Mouse (Mus musculus) cerebellum, adult (tissue): ENCODE measurements around the gene Tmem14c.
"Not testable (repeated sequence)": the region's sequence is repeated elsewhere in the genome, so short reads cannot be mapped to it uniquely, and the experiment has no call there.

Source experiments
- ATAC-seq: cut with Nextera tagmentation; 2 replicates; pipeline ENCODE4 v1.9.2; 2017; ENCODE audit warnings: mild to moderate bottlenecking, moderate library complexity, mixed read lengths; ENCODE audit not compliant: insufficient number of reproducible peaks, low FRiP score, low TSS enrichment

Gene Tmem14c

DNA sequence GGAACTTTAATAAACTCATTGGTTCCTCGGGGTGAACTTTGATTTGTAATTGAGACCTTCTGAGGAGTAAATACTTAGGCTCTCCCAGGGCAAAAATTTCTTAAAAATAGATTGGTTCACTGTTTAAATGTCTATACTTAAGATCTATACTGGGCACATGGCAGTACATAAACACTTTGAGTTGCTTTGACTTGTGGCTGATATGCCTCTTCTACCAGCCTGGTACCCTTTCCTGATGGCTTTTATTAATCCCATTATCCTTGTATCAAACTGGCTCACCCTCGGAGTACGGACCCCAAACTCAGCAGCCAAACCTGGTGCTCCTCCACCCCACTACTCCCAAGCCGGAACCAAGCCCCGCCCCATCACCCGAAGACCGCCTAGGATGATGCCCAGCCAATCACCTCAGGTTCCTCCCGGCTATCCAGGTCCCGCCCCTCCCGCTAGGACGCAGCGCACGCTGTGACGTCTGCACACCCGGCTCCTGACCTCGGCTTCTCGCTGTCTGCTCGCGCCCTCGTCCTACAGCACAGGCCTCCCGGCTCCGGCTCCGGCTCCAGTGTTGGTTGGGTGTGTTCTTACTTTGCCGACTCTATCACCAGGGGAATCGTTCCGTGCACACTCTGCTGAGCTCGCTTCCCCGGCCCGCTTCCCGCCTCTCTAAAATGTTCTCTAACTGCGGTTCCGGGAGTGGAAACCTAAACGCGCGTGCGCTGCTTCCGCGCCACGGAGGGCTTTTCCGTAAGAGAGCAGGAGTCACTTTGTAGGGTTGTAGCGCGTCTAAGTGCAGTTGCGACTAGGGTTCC lies at the start of gene Tmem14c:
Gene Tmem14c, plus strand, starts transcription at position 464 of the 806 bp plus-strand sequence.
- peak; percentile 97 for ATAC-seq

DNA sequence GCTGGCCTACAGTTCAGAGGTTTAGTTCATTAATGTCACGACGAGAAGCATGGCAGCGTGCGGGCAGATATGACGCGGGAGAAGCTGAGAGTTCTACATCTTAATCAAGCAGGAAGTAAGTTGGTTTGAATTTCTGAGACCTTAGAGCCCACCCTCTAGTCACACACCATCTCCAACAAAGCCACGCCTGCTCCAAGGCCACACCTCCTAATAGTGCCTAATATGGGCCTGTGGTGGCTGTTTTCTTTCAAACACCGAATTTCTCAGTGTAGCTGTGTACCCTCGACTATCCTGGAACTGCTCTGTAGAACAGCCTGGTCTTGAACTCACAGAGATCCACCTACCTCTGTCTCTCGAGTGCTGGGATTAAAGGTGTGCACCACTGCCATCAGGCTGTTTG lies 48.5 kb upstream of the Tmem14c start:
- no peak for ATAC-seq

DNA sequence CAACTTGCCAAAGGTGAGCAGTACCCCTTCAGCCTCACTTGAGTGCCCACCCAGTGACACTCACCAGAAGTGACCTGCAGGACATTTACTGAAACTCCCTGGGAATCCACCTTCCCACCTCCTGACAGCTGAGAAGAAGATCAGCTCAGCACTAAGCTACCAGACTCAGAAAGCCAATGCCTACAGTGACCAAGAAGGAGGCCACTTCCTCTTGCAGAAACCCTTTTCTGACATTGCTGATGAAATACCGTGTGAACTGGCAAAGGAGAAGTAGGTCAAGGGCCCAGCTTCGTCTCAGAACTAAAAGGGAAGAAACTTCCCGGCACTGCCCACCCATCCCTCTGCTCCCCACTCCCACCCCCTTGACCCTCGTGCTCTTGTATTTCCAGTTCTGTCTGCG lies 47.5 kb upstream of the Tmem14c start:
- ATAC-seq, result no peak

- no peak for ATAC-seq
Observed at GRCm38 (mm10) chr13:40969761-40970390, 46.2 kb upstream of the Tmem14c start.

DNA sequence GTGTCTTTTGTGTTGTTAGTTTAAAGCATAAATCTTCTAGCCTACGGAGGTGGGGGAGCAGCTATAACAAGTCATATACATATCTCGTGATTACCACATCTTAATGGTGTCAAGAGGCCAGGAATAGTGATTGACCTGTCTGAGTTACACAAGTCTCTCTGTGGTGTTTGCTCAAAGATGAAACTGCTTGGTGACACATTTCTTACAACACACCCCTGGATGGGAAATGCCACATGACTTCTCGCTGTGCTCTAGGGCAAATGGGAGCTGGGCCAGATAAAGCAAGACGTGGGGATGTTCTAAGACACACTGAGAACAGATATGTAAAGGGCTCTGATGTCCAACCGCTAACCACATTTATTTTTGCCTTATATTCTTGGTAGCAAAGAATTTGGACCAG lies 44.8 kb upstream of the Tmem14c start:
- no peak for ATAC-seq

DNA sequence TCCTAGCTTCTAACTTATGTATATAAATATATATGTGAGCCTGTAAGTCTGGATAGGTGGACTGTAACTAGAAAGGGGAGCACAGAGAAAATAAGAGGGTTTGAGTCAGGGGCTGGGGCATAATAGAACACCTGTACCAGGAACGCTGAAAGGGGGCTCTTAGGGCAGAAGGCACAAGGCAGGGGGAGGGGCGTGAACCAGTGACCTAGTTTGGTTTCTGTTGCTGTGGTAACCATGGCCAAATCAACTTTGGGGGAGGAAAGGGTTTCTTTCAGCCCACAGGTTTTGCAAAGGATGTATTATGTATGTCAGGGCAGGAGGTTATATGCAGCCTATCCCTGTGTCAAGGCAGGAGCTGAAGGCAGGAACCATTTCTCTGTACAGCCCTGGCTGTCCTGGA lies 44.3 kb upstream of the Tmem14c start:
- ATAC-seq, result no peak

DNA sequence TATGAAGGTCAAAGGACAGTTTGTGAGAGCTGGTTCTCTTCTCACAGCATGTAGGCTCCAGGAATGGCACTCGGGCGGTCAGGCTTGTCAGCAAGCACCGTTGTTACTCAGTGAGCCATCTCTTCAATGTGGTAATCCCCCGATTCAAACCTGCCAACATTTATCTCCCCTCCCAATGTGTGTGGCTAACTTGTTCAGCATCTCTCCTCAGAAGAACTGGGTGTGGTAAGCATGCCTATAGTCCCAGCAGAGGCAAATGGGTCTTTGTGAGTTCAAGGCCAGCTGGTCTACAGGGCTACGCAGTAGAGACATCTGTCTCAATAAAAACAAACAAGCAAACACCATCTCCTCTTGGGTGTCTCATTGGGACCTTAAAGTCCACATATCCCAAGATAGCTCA lies 43.1 kb upstream of the Tmem14c start:
- ATAC-seq, result no peak

DNA sequence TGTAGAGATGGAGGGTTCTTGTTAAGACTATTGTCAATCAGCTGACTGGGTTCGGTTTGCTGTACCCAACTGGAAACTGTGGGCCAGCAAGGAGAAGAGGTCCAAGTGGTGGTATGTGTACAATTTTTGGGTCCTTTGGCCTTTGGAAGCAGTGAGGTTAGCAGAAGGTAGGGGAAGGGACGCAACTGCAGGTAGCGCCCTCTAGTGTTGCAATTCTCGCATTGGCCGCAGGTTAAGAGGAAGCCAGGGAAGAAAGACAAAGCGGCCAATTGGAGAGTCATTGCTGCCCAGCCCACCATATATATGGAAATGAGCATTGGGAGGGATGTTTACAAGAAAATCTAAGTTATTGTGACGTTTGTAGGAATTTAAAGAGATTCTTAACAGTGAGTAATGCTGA lies 38.5 kb upstream of the Tmem14c start:
- no peak for ATAC-seq

GRCm38 (mm10) chr13:40978652-40979051 lies 37.4 kb upstream of the Tmem14c start:
- ATAC-seq, result no peak

GRCm38 (mm10) chr13:40979321-40979720 lies 36.8 kb upstream of the Tmem14c start:
- no peak for ATAC-seq

- no peak for ATAC-seq
Observed at GRCm38 (mm10) chr13:40982759-40983158, 33.3 kb upstream of the Tmem14c start.

DNA sequence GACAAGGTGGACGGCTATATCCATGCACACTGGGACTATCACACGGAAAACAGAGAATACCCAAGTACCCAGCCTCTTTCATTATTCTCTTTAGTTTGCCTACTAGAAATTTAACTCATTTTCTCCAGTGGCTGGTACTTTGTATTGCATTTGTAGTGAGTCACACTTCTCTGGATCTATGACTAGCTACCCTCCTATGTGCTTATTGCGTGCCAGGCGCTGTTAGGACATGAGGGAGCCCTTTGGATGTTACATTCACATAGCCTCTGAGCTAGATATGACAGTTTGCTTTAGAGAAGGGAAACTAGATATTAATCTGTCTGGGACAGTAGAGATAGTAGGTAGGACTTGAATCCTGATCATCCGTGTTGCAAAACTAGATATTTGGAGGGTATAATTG lies 30.0 kb upstream of the Tmem14c start:
- ATAC-seq, result no peak

DNA sequence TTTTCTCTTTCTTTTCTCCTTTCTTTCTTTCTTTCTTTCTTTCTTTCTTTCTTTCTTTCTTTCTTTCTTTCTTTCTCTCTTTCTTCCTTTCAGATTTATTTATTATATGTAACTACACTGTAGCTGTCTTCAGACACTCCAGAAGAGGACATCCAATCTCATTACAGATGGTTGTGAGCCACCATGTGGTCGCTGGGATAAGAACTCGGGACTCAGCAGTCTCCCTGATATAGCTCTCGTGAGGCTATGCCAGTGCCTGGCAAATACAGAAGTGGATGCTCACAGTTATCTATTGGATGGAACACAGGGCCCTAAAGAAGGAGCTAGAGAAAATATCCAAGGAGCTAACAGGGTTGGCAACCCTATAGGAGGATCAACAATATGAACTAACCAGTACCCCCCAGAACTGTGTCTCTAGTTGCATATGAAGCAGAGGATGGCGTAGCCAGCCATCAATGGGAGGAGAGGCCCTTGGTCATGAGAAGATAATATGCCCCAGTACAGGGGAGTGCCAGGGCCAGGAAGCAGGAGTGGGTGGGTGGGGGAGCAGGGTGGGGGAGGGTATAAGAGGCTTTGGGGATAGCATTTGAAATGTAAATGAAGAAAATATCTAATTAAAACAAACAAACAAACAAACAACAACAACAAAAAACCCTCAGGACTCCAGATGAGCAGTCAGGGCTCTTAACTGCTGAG lies 28.3 kb upstream of the Tmem14c start:
- ATAC-seq, result not testable (repeated sequence)

GRCm38 (mm10) chr13:40988418-40988817 lies 27.7 kb upstream of the Tmem14c start:
- ATAC-seq, result no peak

- no peak for ATAC-seq
Observed at GRCm38 (mm10) chr13:40994487-40995263, 21.4 kb upstream of the Tmem14c start.

- not testable (repeated sequence) for ATAC-seq
Observed at GRCm38 (mm10) chr13:40998537-40998936, 17.6 kb upstream of the Tmem14c start.

- peak; percentile 37 for ATAC-seq
Observed at GRCm38 (mm10) chr13:41000140-41000925, 15.8 kb upstream of the Tmem14c start.

DNA sequence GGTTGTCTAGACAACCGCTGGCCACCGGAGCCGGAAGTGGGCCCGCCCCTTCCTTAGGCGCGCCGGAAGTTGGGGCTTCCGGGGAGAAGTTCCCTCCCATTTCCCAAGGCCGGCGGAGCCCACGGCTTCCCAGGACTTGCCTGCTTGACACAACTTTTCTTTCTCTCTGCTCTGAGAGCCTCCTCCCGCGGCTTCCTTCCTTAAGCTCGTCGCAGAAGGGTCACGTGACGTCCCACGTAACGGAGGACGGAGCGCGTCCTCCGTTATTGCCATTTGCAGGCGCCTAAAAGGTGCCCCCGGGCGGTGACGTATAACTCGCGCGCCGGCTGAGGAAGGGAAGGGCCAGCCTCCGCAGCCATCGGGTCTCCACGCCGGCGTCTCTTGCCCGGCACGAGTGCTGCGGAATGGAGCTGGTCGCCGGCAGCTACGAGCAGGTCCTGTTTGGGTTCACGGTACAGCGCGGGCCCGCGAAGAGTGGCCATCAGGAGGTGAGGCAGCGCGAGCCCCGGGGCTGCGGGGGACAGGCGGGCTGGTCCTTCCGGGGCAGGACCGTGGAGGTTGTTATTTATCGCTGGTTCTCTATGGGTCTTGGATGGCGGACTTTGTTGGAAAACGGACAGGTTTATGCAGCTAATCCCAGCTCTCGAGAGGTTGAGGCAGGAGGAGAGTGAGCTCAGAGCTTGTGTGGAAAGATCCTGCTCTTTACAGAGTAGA lies 15.0 kb upstream of the Tmem14c start, which contains the start of gene Pak1ip1:
Gene Pak1ip1, plus strand, starts transcription at position 98 of the 714 bp plus-strand sequence.
- ATAC-seq, result peak; percentile 91

DNA sequence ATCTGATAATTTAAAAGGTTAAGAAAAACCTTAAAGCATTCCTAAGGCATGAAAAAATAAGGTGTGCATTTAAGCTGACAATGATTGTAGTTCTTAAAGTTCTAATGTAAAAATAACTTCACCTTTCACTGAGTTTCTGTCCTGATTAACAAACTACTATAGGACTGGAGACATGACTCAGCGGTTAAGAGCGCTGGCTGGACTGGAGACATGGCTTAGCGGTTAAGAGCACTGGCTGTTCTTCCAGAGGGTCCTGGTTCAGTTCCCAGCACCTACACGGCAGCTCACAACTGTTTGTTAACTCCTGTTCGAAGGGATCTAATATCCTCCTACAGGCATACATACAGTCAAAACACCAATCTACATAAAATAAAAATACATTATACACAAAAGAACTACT lies 14.1 kb upstream of the Tmem14c start:
- no peak for ATAC-seq
